Mouse (Mus musculus): ENCODE results near the gene Stat4. TPM values are rescaled to one million over a fixed set of nuclear protein-coding genes. Genes with fewer than 3 reads are reported as not detected.
"Not testable (repeated sequence)": the region's sequence is repeated elsewhere in the genome, so short reads cannot be mapped to it uniquely, and the experiment has no call there.

Gene Stat4
- total and polyA plus RNA-seq, 2 experiments from 2014 or later = 0.81 to 1.1 TPM

GRCm38 (mm10) chr1:52028686-52029085 is 41.7 kb downstream of the Stat4 start:
- DNase-seq = no peak
- H3K4me1 ChIP-seq (ENCODE audit: insufficient read depth) = no peaks in the 10 kb centered on the region

GRCm38 (mm10) chr1:52034816-52035752 is 48.1 kb downstream of the Stat4 start:
- no peak for DNase-seq
- no peak for TF ChIP-seq CTCF (IDR thresholded peaks at IDR 0.05; ENCODE audit: low read depth)
- H3K9me3 ChIP-seq (ENCODE audit: low read length) = no peaks in the 10 kb centered on the region
- no peaks in the 10 kb centered on the region for H3K36me3 ChIP-seq (ENCODE audit: insufficient read depth)
- H3K9ac ChIP-seq = no peak overlapping the region
- H3K27ac ChIP-seq (ENCODE audit: low read depth, low read length) = no peak overlapping the region
- 89% methylated on average over 12 of the region's 12 CpGs for WGBS
- H3K4me3 ChIP-seq (ENCODE audit: low read depth, low read length) = no peak overlapping the region
- H3K4me1 ChIP-seq (ENCODE audit: insufficient read depth) = no peaks in the 10 kb centered on the region
- no peaks in the 10 kb centered on the region for H3K27me3 ChIP-seq (ENCODE audit: insufficient read depth, low read length)
- no peak overlapping the region for H3K4me2 ChIP-seq (ENCODE audit: low read depth)
- no peak for ATAC-seq

More at GRCm38 (mm10) chr1:52028686-52029085, 41.7 kb downstream of the Stat4 start:
- H3K4me3 ChIP-seq (ENCODE audit: low read depth, low read length) = no peak overlapping the region
- no peak overlapping the region for H3K4me2 ChIP-seq (ENCODE audit: low read depth)
- H3K9me3 ChIP-seq (ENCODE audit: low read length) = no peaks in the 10 kb centered on the region
- H3K9ac ChIP-seq = no peak overlapping the region
- no peak overlapping the region for H3K27ac ChIP-seq (ENCODE audit: low read depth, low read length)
- ATAC-seq = no peak
- H3K27me3 ChIP-seq (ENCODE audit: insufficient read depth, low read length) = no peaks in the 10 kb centered on the region
- WGBS = 93% methylated on average over 5 of the region's 5 CpGs
- TF ChIP-seq CTCF (IDR thresholded peaks at IDR 0.05; ENCODE audit: low read depth) = no peak
- H3K36me3 ChIP-seq (ENCODE audit: insufficient read depth) = no peaks in the 10 kb centered on the region

- TF ChIP-seq CTCF (IDR thresholded peaks at IDR 0.05; ENCODE audit: low read depth) = no peak
These were observed 52.2 kb downstream of the Stat4 start for GRCm38 (mm10) chr1:52039151-52039550.

GRCm38 (mm10) chr1:52039626-52040025 is 52.7 kb downstream of the Stat4 start:
- Histone ChIP-seq H3K4me3 (ENCODE audit: low read depth, low read length) (no peak overlapping the region), H3K27me3 (ENCODE audit: insufficient read depth, low read length) (no peaks in the 10 kb centered on the region), H3K4me2 (ENCODE audit: low read depth) (no peak overlapping the region), H3K4me1 (ENCODE audit: insufficient read depth) (no peaks in the 10 kb centered on the region), H3K27ac (ENCODE audit: low read depth, low read length) (no peak overlapping the region), H3K36me3 (ENCODE audit: insufficient read depth) (no peaks in the 10 kb centered on the region), H3K9me3 (ENCODE audit: low read length) (no peaks in the 10 kb centered on the region), H3K9ac (no peak overlapping the region)
- DNase-seq = no peak
- no peak for TF ChIP-seq CTCF (IDR thresholded peaks at IDR 0.05; ENCODE audit: low read depth)
- ATAC-seq = no peak
- 81% methylated on average over 9 of the region's 9 CpGs for WGBS

More at GRCm38 (mm10) chr1:52039151-52039550, 52.2 kb downstream of the Stat4 start:
- WGBS = 40% methylated on average over 7 of the region's 7 CpGs
- DNase-seq = peak; percentile 23
- Histone ChIP-seq H3K9me3 (ENCODE audit: low read length) (no peaks in the 10 kb centered on the region), H3K4me1 (ENCODE audit: insufficient read depth) (no peaks in the 10 kb centered on the region), H3K27me3 (ENCODE audit: insufficient read depth, low read length) (no peaks in the 10 kb centered on the region), H3K36me3 (ENCODE audit: insufficient read depth) (no peaks in the 10 kb centered on the region), H3K4me2 (ENCODE audit: low read depth) (no peak overlapping the region), H3K27ac (ENCODE audit: low read depth, low read length) (no peak overlapping the region), H3K9ac (no peak overlapping the region), H3K4me3 (ENCODE audit: low read depth, low read length) (no peak overlapping the region)
- no peak for ATAC-seq

- DNase-seq (no peak), ATAC-seq (no peak)
- no peaks in the 10 kb centered on the region for H3K4me1 ChIP-seq (ENCODE audit: insufficient read depth)
- H3K27me3 ChIP-seq (ENCODE audit: insufficient read depth, low read length) = no peaks in the 10 kb centered on the region
- no peak overlapping the region for H3K4me2 ChIP-seq (ENCODE audit: low read depth)
- no peaks in the 10 kb centered on the region for H3K36me3 ChIP-seq (ENCODE audit: insufficient read depth)
- H3K4me3 ChIP-seq (ENCODE audit: low read depth, low read length) = no peak overlapping the region
- WGBS = 82% methylated on average over 11 of the region's 11 CpGs
- TF ChIP-seq CTCF (IDR thresholded peaks at IDR 0.05; ENCODE audit: low read depth) = no peak
- no peak overlapping the region for H3K27ac ChIP-seq (ENCODE audit: low read depth, low read length)
- no peak overlapping the region for H3K9ac ChIP-seq
- H3K9me3 ChIP-seq (ENCODE audit: low read length) = no peaks in the 10 kb centered on the region
These were observed 53.6 kb downstream of the Stat4 start for GRCm38 (mm10) chr1:52040366-52041061.

GRCm38 (mm10) chr1:52043191-52043590 is 56.2 kb downstream of the Stat4 start:
- WGBS = 28% methylated on average over 4 of the region's 4 CpGs
- H3K4me3 ChIP-seq (ENCODE audit: low read depth, low read length) = no peak overlapping the region
- H3K27me3 ChIP-seq (ENCODE audit: insufficient read depth, low read length) = no peaks in the 10 kb centered on the region
- H3K27ac ChIP-seq (ENCODE audit: low read depth, low read length) = no peak overlapping the region
- no peak for TF ChIP-seq CTCF (IDR thresholded peaks at IDR 0.05; ENCODE audit: low read depth)
- H3K4me2 ChIP-seq (ENCODE audit: low read depth) = no peak overlapping the region
- H3K4me1 ChIP-seq (ENCODE audit: insufficient read depth) = no peaks in the 10 kb centered on the region
- DNase-seq (peak; percentile 48), ATAC-seq (no peak; the same call in 1 of the 2 replicates)
- H3K36me3 ChIP-seq (ENCODE audit: insufficient read depth) = no peaks in the 10 kb centered on the region
- H3K9me3 ChIP-seq (ENCODE audit: low read length) = no peaks in the 10 kb centered on the region
- H3K9ac ChIP-seq = no peak overlapping the region

- not testable (repeated sequence) for DNase-seq
These were observed 59.9 kb downstream of the Stat4 start for GRCm38 (mm10) chr1:52046891-52047290.

More at GRCm38 (mm10) chr1:52046891-52047290, 59.9 kb downstream of the Stat4 start:
- H3K36me3 ChIP-seq (ENCODE audit: insufficient read depth); H3K4me1 ChIP-seq (ENCODE audit: insufficient read depth); H3K9me3 ChIP-seq (ENCODE audit: low read length); H3K4me3 ChIP-seq (ENCODE audit: low read depth, low read length); H3K4me2 ChIP-seq (ENCODE audit: low read depth); H3K27ac ChIP-seq (ENCODE audit: low read depth, low read length); H3K9ac ChIP-seq; H3K27me3 ChIP-seq (ENCODE audit: insufficient read depth, low read length); ATAC-seq: not testable (repeated sequence)
- 97% methylated on average over 10 of the region's 10 CpGs for WGBS
